ENCODE assay signal across 7 mouse cellular contexts in the genomic region with DNA sequence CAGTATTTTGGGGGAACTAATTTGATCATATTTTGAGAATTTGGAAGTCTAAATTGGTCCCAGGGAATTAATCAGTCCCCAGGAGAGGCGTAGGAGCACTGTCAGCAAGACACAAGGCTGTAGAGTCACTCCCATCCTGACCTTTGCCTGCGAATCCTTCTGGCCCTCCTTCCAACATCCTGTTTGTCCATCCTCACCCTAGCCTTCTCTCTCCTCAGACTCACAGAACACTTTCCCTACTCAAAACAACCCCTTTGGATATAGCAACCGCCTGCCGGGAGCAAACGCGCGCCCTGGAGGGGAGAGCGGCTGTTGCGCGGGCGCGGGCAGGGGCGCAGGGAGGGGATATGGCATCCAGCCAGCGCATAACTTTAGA. TPM values are rescaled to one million over a fixed set of nuclear protein-coding genes. Genes with fewer than 3 reads are reported as not detected.
DNase-seq lines count a peak whose midpoint lies in the region; ATAC-seq lines count a peak whose summit lies in the region.

No protein-coding gene starts in this region.

- 16% methylated on average over 14 of the region's 14 CpGs for WGBS in neural tube, embryonic 11.5 days
- WGBS in embryonic facial prominence, embryonic 12.5 days = 10% methylated on average over 14 of the region's 14 CpGs
- WGBS in heart, embryonic 14.5 days = 7% methylated on average over 14 of the region's 14 CpGs
- WGBS in midbrain, embryonic 11.5 days = 17% methylated on average over 14 of the region's 14 CpGs

- H3K9me3 ChIP-seq in neural tube, embryonic 11.5 days (ENCODE audit: control insufficient read depth, low read length) = no peaks in the 10 kb centered on the region
- no peaks in the 10 kb centered on the region for H3K9me3 ChIP-seq in embryonic facial prominence, embryonic 12.5 days
- H3K9me3 ChIP-seq in heart, embryonic 14.5 days (ENCODE audit: control insufficient read depth, low read length) = no peaks in the 10 kb centered on the region
- no peaks in the 10 kb centered on the region for H3K9me3 ChIP-seq in midbrain, embryonic 11.5 days (ENCODE audit: control insufficient read depth, low read length)

- no peak overlapping the region for H3K4me3 ChIP-seq in neural tube, embryonic 11.5 days (ENCODE audit: low read depth, low read length)
- H3K4me3 ChIP-seq in embryonic facial prominence, embryonic 12.5 days = peak overlapping the region; percentile 17
- H3K4me3 ChIP-seq in heart, embryonic 14.5 days (ENCODE audit: control insufficient read depth in 1 of 2, insufficient read depth in 1 of 2, low read depth in 1 of 2, low read length in 2 of 2) = peak overlapping the region; percentile 21 to 40
- H3K4me3 ChIP-seq in midbrain, embryonic 11.5 days (ENCODE audit: low read depth, low read length) = peak overlapping the region; percentile 13; the same call in 1 of the 2 replicates

- no peak overlapping the region for H3K27ac ChIP-seq in neural tube, embryonic 11.5 days (ENCODE audit: low read depth, low read length)
- no peak overlapping the region for H3K27ac ChIP-seq in embryonic facial prominence, embryonic 12.5 days
- no peak overlapping the region; a peak in 1 of 4 replicates for H3K27ac ChIP-seq in heart, embryonic 14.5 days (replicated peaks in 1 of 2; ENCODE audit: control insufficient read depth in 1 of 2, insufficient read depth in 1 of 2, low read depth in 2 of 2, low read length in 2 of 2)
- no peak overlapping the region for H3K27ac ChIP-seq in midbrain, embryonic 11.5 days (ENCODE audit: low read depth, low read length)

- ATAC-seq in neural tube, embryonic 11.5 days (ENCODE audit: insufficient read depth, low FRiP score, low TSS enrichment) = no peak
- no peak for ATAC-seq in embryonic facial prominence, embryonic 12.5 days (ENCODE audit: insufficient number of reproducible peaks, insufficient read depth, low FRiP score, low TSS enrichment)
- ATAC-seq in heart, embryonic 14.5 days (ENCODE audit: insufficient number of reproducible peaks, insufficient read depth, low FRiP score, low read depth) = no peak
- no peak for ATAC-seq in midbrain, embryonic 11.5 days (ENCODE audit: low FRiP score)

- H3K36me3 ChIP-seq in neural tube, embryonic 11.5 days (ENCODE audit: control insufficient read depth, insufficient read depth, low read length) = no peaks in the 10 kb centered on the region
- no peaks in the 10 kb centered on the region for H3K36me3 ChIP-seq in embryonic facial prominence, embryonic 12.5 days
- no peaks in the 10 kb centered on the region for H3K36me3 ChIP-seq in heart, embryonic 14.5 days (ENCODE audit: control insufficient read depth, insufficient read depth, low read length)
- H3K36me3 ChIP-seq in midbrain, embryonic 11.5 days (ENCODE audit: control insufficient read depth, insufficient read depth, low read length) = no peaks in the 10 kb centered on the region

- no peaks in the 10 kb centered on the region for H3K4me1 ChIP-seq in neural tube, embryonic 11.5 days (ENCODE audit: control insufficient read depth, insufficient read depth, low read length)
- H3K4me1 ChIP-seq in embryonic facial prominence, embryonic 12.5 days = 0 out of 2 replicates have a peak, but pooled peaks cover 3% of the 10 kb centered on the region
- H3K4me1 ChIP-seq in heart, embryonic 14.5 days (ENCODE audit: control insufficient read depth in 2 of 2, insufficient read depth in 2 of 2, low read length in 2 of 2) = peaks cover 2 to 5% of the 10 kb centered on the region in 2 experiments; a peak in 2 of 4 replicates
- 0 out of 2 replicates have a peak, but pooled peaks cover 3% of the 10 kb centered on the region for H3K4me1 ChIP-seq in midbrain, embryonic 11.5 days (ENCODE audit: control insufficient read depth, insufficient read depth, low read length)

- H3K9ac ChIP-seq in neural tube, embryonic 11.5 days (ENCODE audit: low read length) = no peak overlapping the region
- H3K9ac ChIP-seq in embryonic facial prominence, embryonic 12.5 days = no peak overlapping the region
- H3K9ac ChIP-seq in heart, embryonic 14.5 days (ENCODE audit: low read length) = peak overlapping the region; percentile 66
- no peak overlapping the region for H3K9ac ChIP-seq in midbrain, embryonic 11.5 days (ENCODE audit: low read length)

- DNase-seq in neural tube, embryonic 11.5 days (ENCODE audit: low spot score) = peak; percentile 28
- no peak for DNase-seq in neural tube, embryonic 10.5 days (ENCODE audit: extremely low spot score, low spot score)
- DNase-seq in kidney, postnatal 4 days = peak; percentile 41 to 55
- DNase-seq in midbrain, embryonic 11.5 days (ENCODE audit: low spot score, missing footprints) = peak; percentile 86
- DNase-seq in yolk sac, embryonic 10.5 days (ENCODE audit: low spot score) = peak; percentile 60

- H3K4me2 ChIP-seq in neural tube, embryonic 11.5 days (ENCODE audit: low read depth) = peak overlapping the region; percentile 30
- H3K4me2 ChIP-seq in embryonic facial prominence, embryonic 12.5 days (replicated peaks) = peak overlapping the region; percentile 46
- peak overlapping the region; percentile 87 for H3K4me2 ChIP-seq in heart, embryonic 14.5 days (ENCODE audit: low read length)
- H3K4me2 ChIP-seq in midbrain, embryonic 11.5 days = peak overlapping the region; percentile 25; the same call in 1 of the 2 replicates

- H3K27me3 ChIP-seq in neural tube, embryonic 11.5 days (ENCODE audit: control insufficient read depth, insufficient read depth, low read length) = no peaks in the 10 kb centered on the region
- H3K27me3 ChIP-seq in embryonic facial prominence, embryonic 12.5 days = 0 out of 2 replicates have a peak, but pooled peaks cover 6% of the 10 kb centered on the region
- peaks cover 3% of the 10 kb centered on the region; the same call in 1 of the 2 replicates for H3K27me3 ChIP-seq in heart, embryonic 14.5 days (ENCODE audit: control insufficient read depth, insufficient read depth, low read length)
- no peaks in the 10 kb centered on the region for H3K27me3 ChIP-seq in midbrain, embryonic 11.5 days (ENCODE audit: control insufficient read depth, insufficient read depth, low read length)

RNA-seq across cellular contexts. Expression of a gene that starts 31.7 kb away (rescaled TPM):
- 0.31 and 0.48 TPM in 2 replicates for polyA plus RNA-seq in neural tube, embryonic 11.5 days (2014; fragmentation: Nextera tagmentation; extraction: Ambion mirVana)
- 0.64 and 1.3 TPM in 2 replicates for polyA plus RNA-seq in embryonic facial prominence, embryonic 12.5 days (2016; fragmentation: Nextera tagmentation; extraction: Ambion mirVana)
- polyA plus RNA-seq in heart, embryonic 14.5 days (2014; fragmentation: Nextera tagmentation; extraction: Ambion mirVana) = 0.38 TPM in 2 replicates
- 0.42 TPM in 1 of 2 replicates, not detected in the other for polyA plus RNA-seq in midbrain, embryonic 11.5 days (2014; fragmentation: Nextera tagmentation; extraction: Ambion mirVana)

RNA-seq across cellular contexts. Expression of a gene that starts 53.7 kb away (rescaled TPM):
- 11.3 and 11.9 TPM in 2 replicates for polyA plus RNA-seq in neural tube, embryonic 11.5 days (2014; fragmentation: Nextera tagmentation; extraction: Ambion mirVana)
- polyA plus RNA-seq in embryonic facial prominence, embryonic 12.5 days (2016; fragmentation: Nextera tagmentation; extraction: Ambion mirVana) = 11.0 and 11.4 TPM in 2 replicates
- 11.8 and 12.5 TPM in 2 replicates for polyA plus RNA-seq in heart, embryonic 14.5 days (2014; fragmentation: Nextera tagmentation; extraction: Ambion mirVana)
- polyA plus RNA-seq in midbrain, embryonic 11.5 days (2014; fragmentation: Nextera tagmentation; extraction: Ambion mirVana) = 13.1 and 13.9 TPM in 2 replicates

Comparison
In these comparisons a context has a peak if more than half of its experiments do, and no peak if none do; other contexts are left out.
1. H3K4me2 ChIP-seq: peak in every context shown above with its lines; median percentile 87 in heart, embryonic 14.5 days; 46 in embryonic facial prominence, embryonic 12.5 days; 30 in neural tube, embryonic 11.5 days; 25 in midbrain, embryonic 11.5 days.